Mouse (Mus musculus) liver, adult 2 months (tissue): ENCODE results near the gene Ptprm. TPM values are rescaled to one million over a fixed set of nuclear protein-coding genes. Genes with fewer than 3 reads are reported as not detected.

Experiments used
- DNase-seq: peaks from one replicate; pipeline ENCODE4 v3.0.0-alpha.2; 2011; ENCODE audit warnings: low read depth, low spot score; ENCODE audit errors: extremely low read depth
- H3K27ac ChIP-seq: fragments of 200-500 bp; replicated peaks from 2 replicates; pipeline ENCODE4 v1.5.1; 2012; ENCODE audit warnings: low read depth, mild to moderate bottlenecking, control low read depth, inconsistent platforms, low read length; ENCODE audit not compliant: insufficient read depth
- H3K27me3 ChIP-seq: fragments of 200-500 bp; 2 replicates; pipeline ENCODE4 v1.6.1; 2012; ENCODE audit warnings: mild to moderate bottlenecking, moderate library complexity, low read length, inconsistent platforms; ENCODE audit not compliant: control insufficient read depth, insufficient read depth
- H3K36me3 ChIP-seq: fragments of 200-500 bp; 2 replicates; pipeline ENCODE4 v1.6.1; 2012; ENCODE audit warnings: low read length, inconsistent platforms; ENCODE audit not compliant: control insufficient read depth, insufficient read depth
- H3K4me1 ChIP-seq: fragments of 200-500 bp; 2 replicates; pipeline ENCODE4 v1.6.1; 2011; ENCODE audit warnings: low read length; ENCODE audit not compliant: control insufficient read depth, insufficient read depth
- H3K4me3 ChIP-seq: fragments of 200-500 bp; 2 replicates; pipeline ENCODE4 v1.5.1; 2011; ENCODE audit warnings: low read depth, mild to moderate bottlenecking, control low read depth, low read length, moderate library complexity; ENCODE audit not compliant: insufficient read depth
- H3K79me2 ChIP-seq: fragments of 200-500 bp; 2 replicates; pipeline ENCODE4 v1.6.1; 2012; ENCODE audit warnings: inconsistent platforms, mild to moderate bottlenecking, low read length, moderate library complexity; ENCODE audit not compliant: control insufficient read depth, insufficient read depth
- H3K9ac ChIP-seq: fragments of 200-500 bp; 2 replicates; pipeline ENCODE4 v1.6.1; 2012; ENCODE audit warnings: low read depth, mild to moderate bottlenecking, control low read depth, inconsistent platforms, low read length
- CTCF ChIP-seq: fragments of 200-500 bp; IDR thresholded peaks from 2 replicates; pipeline ENCODE4 v1.5.1; 2011; ENCODE audit warnings: low read depth, low read length, control low read depth
- POLR2A ChIP-seq: fragments of 200-500 bp; IDR thresholded peaks from 2 replicates; pipeline ENCODE4 v1.6.1; 2011; ENCODE audit warnings: low read length, control low read depth; ENCODE audit not compliant: insufficient read depth; ENCODE audit errors: extremely low read depth
- WGBS: fragments of 180-500 bp; shearing (Covaris S2); methylation state at CpG from one replicate; pipeline ENCODE4 v1.1.7; 2018; 5-methylcytosine and 5-hydroxymethylcytosine counted together
- polyA plus RNA-seq: library from polyadenylated mRNA; depleted of rRNA; stranded (reverse); fragments of >200 nt; gene quantifications from 2 replicates; pipeline ENCODE4 v1.2.3, GENCODE M21; 2012
- total RNA-seq: library from RNA; depleted of rRNA; stranded (reverse); fragments of >200 nt; gene quantifications from 2 replicates; pipeline ENCODE4 v1.2.3, GENCODE M21; 2014

Ptprm gene
- total and polyA plus RNA-seq, 2 experiments = 0.78 to 3.3 TPM

DNA sequence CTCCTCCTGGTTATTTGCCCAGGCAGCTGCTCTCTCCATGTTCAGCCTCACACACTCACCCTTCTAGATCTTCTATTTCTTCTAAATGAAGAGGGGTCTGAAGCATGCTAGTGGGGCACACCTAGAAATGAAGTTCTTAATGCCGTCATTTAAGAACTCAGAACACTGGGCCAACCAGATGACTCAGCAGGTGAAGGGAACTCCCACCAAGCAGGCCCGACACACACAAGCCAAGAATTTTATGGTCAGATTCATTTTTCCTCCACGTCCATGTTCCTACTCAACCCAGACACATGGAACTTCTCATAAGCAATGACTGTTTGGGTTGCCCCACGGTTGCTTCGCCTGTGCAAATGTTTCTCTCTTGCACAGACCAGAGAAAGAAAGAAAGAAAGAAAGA is 230.5 kb downstream of the Ptprm start:
- Histone ChIP-seq H3K4me1 (peaks cover 5% of the 10 kb centered on the region), H3K79me2 (no peaks in the 10 kb centered on the region), H3K4me3 (no peak overlapping the region), H3K27ac (no peak overlapping the region), H3K9ac (no peak overlapping the region), H3K27me3 (no peaks in the 10 kb centered on the region), H3K36me3 (no peaks in the 10 kb centered on the region)
- no peak for DNase-seq
- TF ChIP-seq CTCF (no peak), POLR2A (no peak)
- WGBS = 88% methylated on average over 5 of the region's 5 CpGs

- H3K27ac ChIP-seq = no peak overlapping the region
- WGBS = 79% methylated on average over 5 of the region's 5 CpGs
- no peaks in the 10 kb centered on the region for H3K79me2 ChIP-seq
- H3K9ac ChIP-seq = no peak overlapping the region
- H3K36me3 ChIP-seq = no peaks in the 10 kb centered on the region
- no peaks in the 10 kb centered on the region; the same call in 1 of the 2 replicates for H3K4me1 ChIP-seq
- H3K27me3 ChIP-seq = no peaks in the 10 kb centered on the region
- no peak for DNase-seq
- TF ChIP-seq CTCF = no peak
- H3K4me3 ChIP-seq = no peak overlapping the region
Measured at GRCm38 (mm10) chr17:67120863-67121262, 233.4 kb downstream of the Ptprm start.

DNA sequence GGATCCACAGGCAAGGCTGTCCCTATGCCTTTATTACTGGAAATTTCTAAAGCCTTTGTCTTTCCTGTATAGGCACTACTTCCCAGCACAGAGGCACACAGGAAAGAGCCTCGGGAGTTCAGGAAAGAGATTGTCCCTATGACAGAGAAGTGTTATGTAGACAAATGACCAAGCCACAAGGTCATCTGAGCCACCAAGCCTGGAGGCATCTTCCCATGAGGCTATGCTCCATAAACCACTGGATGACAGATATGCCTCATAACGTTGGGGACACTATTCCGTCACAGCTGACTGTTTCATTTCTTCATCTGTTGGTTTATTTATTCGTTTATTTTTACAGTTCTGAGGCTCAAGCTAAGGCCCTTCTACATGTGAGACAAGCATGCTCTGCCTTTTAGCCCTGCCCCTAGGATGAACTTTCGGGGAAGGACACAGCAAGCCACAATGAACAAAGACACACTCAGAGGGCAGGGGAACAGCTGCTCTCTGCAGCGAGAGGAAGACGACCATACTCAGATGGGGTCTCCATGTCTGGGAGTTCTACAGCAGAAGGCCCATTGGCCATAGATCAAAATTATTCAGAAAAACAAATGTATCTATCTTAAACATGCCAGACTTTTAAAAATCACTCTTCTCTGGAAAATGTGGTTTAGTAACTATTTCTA is 235.4 kb downstream of the Ptprm start:
- no peak overlapping the region for H3K9ac ChIP-seq
- no peaks in the 10 kb centered on the region; the same call in 1 of the 2 replicates for H3K4me1 ChIP-seq
- H3K27me3 ChIP-seq = no peaks in the 10 kb centered on the region
- no peaks in the 10 kb centered on the region for H3K36me3 ChIP-seq
- H3K27ac ChIP-seq = no peak overlapping the region
- WGBS = 70% methylated on average over 7 of the region's 7 CpGs
- no peaks in the 10 kb centered on the region for H3K79me2 ChIP-seq
- DNase-seq = no peak
- no peak overlapping the region for H3K4me3 ChIP-seq
- TF ChIP-seq POLR2A (no peak), CTCF (no peak)

- no peak for TF ChIP-seq POLR2A
- no peak for TF ChIP-seq CTCF
- H3K4me3 ChIP-seq = no peak overlapping the region
- no peaks in the 10 kb centered on the region; the same call in 1 of the 2 replicates for H3K4me1 ChIP-seq
- WGBS = 9% methylated on average over 2 of the region's 2 CpGs
- no peak overlapping the region for H3K27ac ChIP-seq
- H3K36me3 ChIP-seq = no peaks in the 10 kb centered on the region
- no peak for DNase-seq
- no peaks in the 10 kb centered on the region for H3K27me3 ChIP-seq
- no peak overlapping the region for H3K9ac ChIP-seq
- H3K79me2 ChIP-seq = no peaks in the 10 kb centered on the region
Measured at GRCm38 (mm10) chr17:67114842-67115241, 239.4 kb downstream of the Ptprm start.

DNA sequence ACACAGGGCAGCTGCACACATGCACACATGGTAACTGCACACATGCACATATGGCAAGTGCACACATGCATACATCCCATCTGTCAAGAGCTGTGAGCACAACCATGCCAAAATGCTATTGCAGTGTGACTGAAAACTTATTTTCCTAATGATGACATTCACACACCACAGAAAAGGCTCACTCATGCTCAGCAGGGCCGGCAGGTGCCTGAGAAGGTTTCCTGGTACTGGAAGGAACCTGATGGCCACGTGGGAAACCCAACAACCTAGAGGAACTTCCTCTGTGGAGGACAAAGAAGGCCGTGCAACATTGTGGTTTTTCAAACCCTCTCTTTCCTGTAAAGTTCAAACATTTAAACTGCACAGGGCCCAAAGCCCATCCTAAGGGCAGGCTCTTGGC is 241.6 kb downstream of the Ptprm start:
- DNase-seq = no peak
- Histone ChIP-seq H3K36me3 (no peaks in the 10 kb centered on the region), H3K79me2 (no peaks in the 10 kb centered on the region), H3K27ac (no peak overlapping the region), H3K27me3 (no peaks in the 10 kb centered on the region), H3K4me1 (no peaks in the 10 kb centered on the region), H3K9ac (no peak overlapping the region), H3K4me3 (no peak overlapping the region)
- TF ChIP-seq CTCF (no peak), POLR2A (no peak)
- WGBS = 75% methylated on average over 3 of the region's 3 CpGs

DNA sequence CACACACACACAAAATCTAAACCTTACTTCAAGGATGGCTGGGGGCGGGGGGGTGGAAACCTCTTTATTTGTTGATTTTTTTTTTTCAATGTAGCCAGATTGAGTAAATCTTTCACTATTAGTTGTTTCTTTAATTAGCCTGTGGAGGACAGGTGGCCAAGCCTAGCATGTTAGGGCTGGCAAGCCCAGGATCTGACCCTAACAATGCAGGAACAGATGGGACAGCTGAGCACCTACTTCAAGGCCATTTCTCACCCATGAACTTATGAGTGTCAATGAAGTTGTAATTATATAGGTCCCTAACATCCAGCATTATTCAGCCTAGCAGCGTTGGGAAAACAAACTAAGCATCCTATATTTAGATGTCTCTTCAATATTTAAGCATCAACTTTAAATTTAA is 248.1 kb downstream of the Ptprm start:
- Histone ChIP-seq H3K9ac (no peak overlapping the region), H3K27ac (no peak overlapping the region), H3K27me3 (no peaks in the 10 kb centered on the region), H3K4me3 (no peak overlapping the region), H3K36me3 (no peaks in the 10 kb centered on the region), H3K79me2 (no peaks in the 10 kb centered on the region), H3K4me1 (no peaks in the 10 kb centered on the region)
- TF ChIP-seq CTCF (no peak), POLR2A (no peak)
- 88% methylated on average over 2 of the region's 2 CpGs for WGBS
- DNase-seq = no peak
